Mouse (Mus musculus): ENCODE data around the gene Cela2a. TPM values are rescaled to one million over a fixed set of nuclear protein-coding genes. Genes with fewer than 3 reads are reported as not detected.

Gene Cela2a
- polyA plus RNA-seq, 1 experiment from 2014 or later = 131 TPM

DNA sequence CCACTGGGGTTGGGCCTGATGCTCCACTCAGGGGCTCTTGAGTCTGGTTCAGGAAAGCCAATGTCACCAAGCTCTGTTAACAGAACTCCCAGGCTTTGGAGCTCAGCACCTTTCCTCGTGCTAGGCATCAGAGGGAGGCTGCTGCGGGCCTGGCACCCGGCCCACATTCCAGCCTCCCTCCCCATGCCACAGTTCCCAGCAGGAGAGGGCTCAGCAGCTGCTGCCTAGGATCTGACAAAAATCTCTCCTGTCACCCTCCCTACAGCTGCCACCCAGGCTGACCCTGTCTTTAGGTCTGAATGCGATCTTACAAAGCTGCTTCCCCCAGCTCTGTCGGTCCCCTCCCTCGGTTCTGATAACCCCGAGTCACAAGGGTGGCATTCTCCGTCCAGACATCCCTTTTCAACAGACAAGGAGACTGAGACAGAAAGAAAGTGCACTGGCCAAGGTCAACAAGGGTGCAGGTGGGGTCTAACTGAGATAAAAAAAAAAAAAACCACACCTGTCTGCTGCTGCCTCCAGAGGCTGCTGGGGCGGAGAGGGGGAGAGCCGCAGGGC, 41.1 kb upstream of the Cela2a start:
- Histone ChIP-seq H3K4me3 (replicated peaks) (no peak overlapping the region), H3K9ac (no peak overlapping the region), H3K27me3 (replicated peaks) (no peaks in the 10 kb centered on the region), H3K9me3 (no peaks in the 10 kb centered on the region), H3K4me2 (replicated peaks) (peak overlapping the region; percentile 5; the same call in 1 of the 2 replicates), H3K27ac (peak overlapping the region; percentile 61), H3K36me3 (peaks cover 4% of the 10 kb centered on the region; the same call in 1 of the 2 replicates), H3K4me1 (replicated peaks) (peaks cover 70% of the 10 kb centered on the region)
- no peak for ATAC-seq
- WGBS = 34% methylated on average over 10 of the region's 10 CpGs

DNA sequence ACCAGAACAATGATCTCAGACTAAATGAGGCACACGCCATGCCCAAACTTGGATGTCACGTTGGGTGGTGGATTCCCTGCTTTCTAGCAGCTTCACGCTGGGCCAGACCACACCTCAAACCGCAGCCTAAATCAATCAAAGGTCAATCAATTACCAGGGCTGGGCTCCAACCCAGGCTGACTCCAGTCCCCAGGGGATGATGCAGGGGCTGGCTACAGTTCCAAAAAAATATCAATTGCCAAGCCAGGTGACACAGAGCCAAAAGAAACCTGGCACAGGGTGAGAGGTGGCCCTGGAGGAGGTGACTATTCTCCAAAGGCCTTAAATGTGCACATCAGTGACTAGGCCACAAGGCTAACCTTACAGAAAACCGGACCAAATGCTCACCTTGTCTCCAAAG, 39.6 kb upstream of the Cela2a start:
- Histone ChIP-seq H3K27ac (no peak overlapping the region), H3K4me1 (replicated peaks) (peaks cover 61% of the 10 kb centered on the region), H3K9ac (no peak overlapping the region), H3K36me3 (peaks cover 12% of the 10 kb centered on the region; the same call in 1 of the 2 replicates), H3K4me2 (replicated peaks) (no peak overlapping the region), H3K4me3 (replicated peaks) (no peak overlapping the region), H3K9me3 (no peaks in the 10 kb centered on the region), H3K27me3 (replicated peaks) (no peaks in the 10 kb centered on the region)
- no peak for ATAC-seq
- WGBS = 81% methylated on average over 5 of the region's 5 CpGs

DNA sequence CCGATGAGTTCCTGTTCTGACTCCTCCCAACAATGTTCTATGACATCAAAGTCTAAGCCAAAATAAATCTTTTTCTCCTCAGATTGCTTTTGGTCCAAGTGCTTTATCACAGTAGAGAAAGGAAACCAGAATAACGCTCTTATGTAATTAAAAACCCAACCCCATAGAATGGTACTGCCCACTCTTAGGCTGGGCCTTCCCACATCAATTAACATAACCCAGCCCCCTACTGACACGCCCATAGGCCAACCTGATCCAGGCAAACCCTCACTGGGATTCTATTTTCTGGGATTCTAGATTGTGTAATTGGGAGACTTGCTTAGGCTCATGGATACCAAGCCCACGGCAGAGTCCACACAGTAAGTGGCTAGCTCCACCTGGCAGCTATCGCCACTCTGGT, 39.0 kb upstream of the Cela2a start:
- WGBS = 88% methylated on average over 5 of the region's 5 CpGs
- H3K27ac ChIP-seq = no peak overlapping the region
- H3K9me3 ChIP-seq = no peaks in the 10 kb centered on the region
- H3K36me3 ChIP-seq = peaks cover 12% of the 10 kb centered on the region; the same call in 1 of the 2 replicates
- peaks cover 55% of the 10 kb centered on the region for H3K4me1 ChIP-seq (replicated peaks)
- H3K4me2 ChIP-seq (replicated peaks) = no peak overlapping the region
- H3K27me3 ChIP-seq (replicated peaks) = no peaks in the 10 kb centered on the region
- no peak overlapping the region for H3K9ac ChIP-seq
- no peak for ATAC-seq
- no peak overlapping the region for H3K4me3 ChIP-seq (replicated peaks)

DNA sequence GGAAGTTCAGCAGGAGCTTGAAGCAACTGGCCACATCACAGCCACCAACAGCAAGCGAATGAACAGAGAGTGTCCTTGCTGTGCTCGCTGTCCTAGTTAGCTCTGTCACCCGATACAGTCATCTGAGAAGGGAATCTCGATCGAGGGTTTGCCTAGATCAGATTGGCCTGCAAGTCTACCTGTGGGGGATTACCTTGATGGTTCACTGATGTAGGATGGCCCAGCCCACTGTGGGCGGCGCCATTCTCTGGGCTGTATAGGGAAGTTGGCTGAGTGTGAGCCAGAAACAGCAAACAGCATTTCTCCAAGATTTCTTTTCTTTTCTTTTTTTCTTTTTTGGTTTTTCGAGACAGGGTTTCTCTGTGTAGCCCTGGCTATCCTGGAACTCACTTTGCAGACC, 38.5 kb upstream of the Cela2a start:
- H3K9ac ChIP-seq = no peak overlapping the region
- no peaks in the 10 kb centered on the region for H3K9me3 ChIP-seq
- peaks cover 50% of the 10 kb centered on the region for H3K4me1 ChIP-seq (replicated peaks)
- H3K27ac ChIP-seq = no peak overlapping the region
- peaks cover 12% of the 10 kb centered on the region; the same call in 1 of the 2 replicates for H3K36me3 ChIP-seq
- no peak overlapping the region for H3K4me3 ChIP-seq (replicated peaks)
- 96% methylated on average over 8 of the region's 8 CpGs for WGBS
- H3K4me2 ChIP-seq (replicated peaks) = no peak overlapping the region
- ATAC-seq = no peak
- H3K27me3 ChIP-seq (replicated peaks) = no peaks in the 10 kb centered on the region

DNA sequence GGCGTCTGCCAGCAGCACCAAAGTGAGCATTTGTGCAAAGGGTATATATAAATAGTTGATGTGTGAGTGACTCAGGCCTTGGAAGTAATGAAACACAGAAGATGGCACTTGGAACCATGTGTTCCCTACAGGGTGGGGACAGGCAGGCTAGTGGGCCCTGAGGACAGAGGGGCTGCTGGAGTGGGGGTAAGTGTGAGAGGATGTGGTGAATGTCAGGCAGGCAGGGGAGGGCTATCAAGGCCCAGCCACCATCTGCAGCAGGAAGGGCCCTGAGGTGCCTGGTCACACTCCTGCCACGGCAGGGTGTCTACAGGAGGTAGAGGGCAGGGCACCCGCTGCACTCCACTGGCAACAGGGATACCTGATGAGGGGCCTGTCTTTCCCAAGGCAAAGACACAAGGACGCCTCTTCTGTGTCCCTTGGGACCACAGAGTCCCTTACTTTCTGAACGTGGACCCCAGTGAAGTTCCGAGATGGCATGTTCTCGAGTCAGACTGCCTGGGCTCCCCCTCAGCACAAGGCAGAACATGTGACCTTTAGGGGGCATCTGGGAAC, 37.8 kb upstream of the Cela2a start:
- no peak overlapping the region for H3K4me2 ChIP-seq (replicated peaks)
- H3K27ac ChIP-seq = peak overlapping the region; percentile 20
- WGBS = 76% methylated on average over 7 of the region's 7 CpGs
- H3K9me3 ChIP-seq = no peaks in the 10 kb centered on the region
- no peak for ATAC-seq
- no peak overlapping the region for H3K9ac ChIP-seq
- peaks cover 46% of the 10 kb centered on the region for H3K4me1 ChIP-seq (replicated peaks)
- no peaks in the 10 kb centered on the region for H3K27me3 ChIP-seq (replicated peaks)
- H3K36me3 ChIP-seq = peaks cover 13% of the 10 kb centered on the region; the same call in 1 of the 2 replicates
- H3K4me3 ChIP-seq (replicated peaks) = no peak overlapping the region

DNA sequence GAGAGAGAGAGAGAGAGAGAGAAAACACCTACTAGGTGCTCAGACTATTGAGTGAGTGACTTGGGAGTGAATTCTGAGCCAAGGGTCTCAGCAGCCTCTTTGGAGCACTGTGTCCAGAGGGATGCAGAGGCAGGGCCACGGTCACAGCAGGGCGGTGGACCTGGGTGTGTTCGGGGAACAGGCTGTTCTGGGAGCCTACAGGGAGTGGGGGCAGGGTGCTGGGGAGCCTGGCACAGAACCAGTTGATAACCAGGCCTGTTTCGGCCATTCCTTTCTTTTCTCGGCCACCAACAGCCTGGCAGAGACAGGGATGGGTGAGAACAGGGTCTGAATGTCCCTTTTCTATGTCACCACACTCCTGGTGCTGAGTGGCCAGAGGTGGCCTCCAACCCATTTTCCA, 36.9 kb upstream of the Cela2a start:
- no peaks in the 10 kb centered on the region for H3K27me3 ChIP-seq (replicated peaks)
- peaks cover 16% of the 10 kb centered on the region; the same call in 1 of the 2 replicates for H3K36me3 ChIP-seq
- H3K4me3 ChIP-seq (replicated peaks) = no peak overlapping the region
- 86% methylated on average over 5 of the region's 5 CpGs for WGBS
- H3K9me3 ChIP-seq = no peaks in the 10 kb centered on the region
- H3K4me1 ChIP-seq (replicated peaks) = peaks cover 46% of the 10 kb centered on the region
- ATAC-seq = no peak
- H3K9ac ChIP-seq = no peak overlapping the region
- 0 out of 2 replicates have a peak overlapping the region, but pooled peaks have one; percentile 22 for H3K27ac ChIP-seq
- H3K4me2 ChIP-seq (replicated peaks) = no peak overlapping the region

DNA sequence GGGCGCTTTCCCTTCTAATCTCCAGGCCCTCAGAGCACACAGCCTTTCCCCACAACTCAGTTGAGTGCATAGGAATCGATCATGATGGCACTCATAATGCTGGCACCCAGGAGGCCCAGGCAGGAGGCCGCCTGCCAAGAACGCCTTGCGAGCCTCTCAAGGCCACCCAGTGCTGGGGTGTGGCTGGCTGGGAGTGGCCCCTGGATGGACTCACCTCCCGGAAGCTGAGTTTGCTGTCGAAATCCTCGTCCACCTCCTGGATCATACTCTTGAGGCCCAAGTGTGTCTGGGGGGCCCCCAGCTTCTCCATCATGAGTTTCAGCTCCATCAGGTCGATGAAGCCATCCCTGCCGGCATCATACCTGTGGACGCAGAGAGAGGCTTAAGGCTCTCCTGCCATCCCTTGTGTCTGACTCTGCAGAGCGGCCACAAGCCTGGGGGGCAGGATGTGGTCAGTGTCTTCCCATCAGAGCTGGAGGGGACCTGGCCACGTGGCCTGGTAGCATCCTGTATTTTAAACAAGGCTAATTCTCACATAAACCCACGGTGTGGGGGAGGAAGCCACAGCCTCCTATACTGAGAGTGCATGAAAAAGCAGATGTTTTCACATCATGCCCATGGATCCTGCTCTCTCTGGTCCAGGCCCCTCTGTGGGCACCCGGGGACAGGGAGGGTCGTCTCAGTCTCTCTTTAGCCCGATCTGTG, 35.8 kb upstream of the Cela2a start:
- H3K9ac ChIP-seq = no peak overlapping the region
- H3K4me3 ChIP-seq (replicated peaks) = no peak overlapping the region
- H3K4me1 ChIP-seq (replicated peaks) = peaks cover 39% of the 10 kb centered on the region
- H3K27me3 ChIP-seq (replicated peaks) = no peaks in the 10 kb centered on the region
- H3K9me3 ChIP-seq = no peaks in the 10 kb centered on the region
- 76% methylated on average over 17 of the region's 17 CpGs for WGBS
- no peak overlapping the region for H3K4me2 ChIP-seq (replicated peaks)
- H3K27ac ChIP-seq = 0 out of 2 replicates have a peak overlapping the region, but pooled peaks have one; percentile 9
- H3K36me3 ChIP-seq = peaks cover 16% of the 10 kb centered on the region; the same call in 1 of the 2 replicates
- no peak for ATAC-seq

DNA sequence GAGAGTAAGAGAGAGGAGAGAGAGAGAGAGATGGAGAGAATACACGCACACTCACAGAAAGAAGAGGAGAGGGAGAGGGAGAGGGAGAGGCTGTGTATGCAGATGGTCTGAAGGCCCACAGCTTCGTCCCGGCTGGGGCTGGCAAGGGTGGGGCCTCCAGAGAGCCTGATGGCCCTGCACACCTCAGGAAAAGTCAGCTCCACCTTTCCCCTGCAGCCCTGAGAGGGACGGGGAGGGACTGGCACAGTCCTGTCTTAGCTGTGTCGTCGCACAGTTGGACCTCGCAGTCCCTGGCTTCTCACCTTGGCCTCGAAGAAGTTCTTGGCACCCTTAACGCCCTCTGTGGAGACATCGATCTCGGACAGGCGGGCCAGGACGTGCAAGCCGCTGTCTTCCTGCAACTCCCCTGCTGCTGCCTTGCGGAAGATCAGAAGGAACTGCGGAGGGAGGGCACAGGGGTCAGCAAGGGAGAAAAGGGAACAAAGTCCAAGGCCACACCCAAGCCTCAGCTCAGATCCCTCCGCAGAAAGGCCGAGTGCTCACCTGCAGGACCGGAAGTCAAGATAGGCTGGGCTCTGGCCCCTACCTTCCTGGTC, 34.4 kb upstream of the Cela2a start:
- no peak overlapping the region for H3K9ac ChIP-seq
- 54% methylated on average over 19 of the region's 19 CpGs for WGBS
- no peaks in the 10 kb centered on the region for H3K27me3 ChIP-seq (replicated peaks)
- no peaks in the 10 kb centered on the region for H3K9me3 ChIP-seq
- 0 out of 2 replicates have a peak overlapping the region, but pooled peaks have one; percentile 1 for H3K4me2 ChIP-seq (replicated peaks)
- H3K36me3 ChIP-seq = peaks cover 13% of the 10 kb centered on the region; the same call in 1 of the 2 replicates
- ATAC-seq = peak; percentile 63
- no peak overlapping the region for H3K4me3 ChIP-seq (replicated peaks)
- peak overlapping the region; percentile 19 for H3K27ac ChIP-seq
- H3K4me1 ChIP-seq (replicated peaks) = peaks cover 30% of the 10 kb centered on the region

DNA sequence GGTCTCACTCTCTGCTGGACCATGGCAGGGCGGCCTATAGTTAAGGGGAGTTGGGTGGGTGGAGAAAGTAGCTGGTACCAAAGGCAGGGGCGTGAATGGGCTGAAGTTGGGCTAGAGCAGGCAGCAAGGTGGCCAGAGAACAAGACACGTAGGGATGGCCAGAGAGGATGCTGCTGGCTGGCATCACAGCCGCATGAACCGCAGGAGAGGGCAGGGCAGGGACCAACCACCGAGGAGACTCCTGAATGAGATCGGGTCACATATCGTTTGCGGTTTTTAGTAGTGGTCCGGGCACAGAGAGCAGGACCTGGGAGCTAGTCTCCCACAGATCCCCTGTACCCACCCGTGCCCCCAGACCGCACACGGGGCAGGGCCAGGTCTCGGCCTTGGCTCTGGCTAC, 33.4 kb upstream of the Cela2a start:
- H3K4me1 ChIP-seq (replicated peaks) = peaks cover 28% of the 10 kb centered on the region
- H3K9me3 ChIP-seq = no peaks in the 10 kb centered on the region
- no peak overlapping the region for H3K4me2 ChIP-seq (replicated peaks)
- H3K27ac ChIP-seq = no peak overlapping the region
- 94% methylated on average over 14 of the region's 14 CpGs for WGBS
- no peak overlapping the region for H3K4me3 ChIP-seq (replicated peaks)
- H3K9ac ChIP-seq = no peak overlapping the region
- no peaks in the 10 kb centered on the region for H3K27me3 ChIP-seq (replicated peaks)
- peaks cover 13% of the 10 kb centered on the region; the same call in 1 of the 2 replicates for H3K36me3 ChIP-seq
- ATAC-seq = no peak

DNA sequence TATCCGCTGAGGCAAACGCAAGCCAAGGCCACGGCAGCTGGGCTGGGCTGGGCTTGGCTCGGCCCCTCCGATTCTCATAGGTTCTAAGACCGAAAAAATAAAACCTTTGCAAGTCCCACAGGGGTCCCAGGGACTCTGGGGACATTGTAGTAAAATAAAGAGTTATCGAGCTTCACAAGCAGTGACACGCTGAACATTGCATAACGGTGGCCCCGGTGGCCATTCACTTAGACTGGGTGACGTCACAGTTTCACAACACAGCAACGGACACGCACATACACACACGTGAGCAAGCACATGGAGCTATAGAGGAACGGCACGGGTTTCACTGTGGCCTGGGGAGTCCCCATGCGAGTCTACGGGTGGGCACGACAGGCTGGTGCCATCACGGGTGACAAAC, 32.5 kb upstream of the Cela2a start:
- H3K4me1 ChIP-seq (replicated peaks) = peaks cover 22% of the 10 kb centered on the region
- no peaks in the 10 kb centered on the region for H3K9me3 ChIP-seq
- WGBS = 65% methylated on average over 20 of the region's 20 CpGs
- no peaks in the 10 kb centered on the region for H3K27me3 ChIP-seq (replicated peaks)
- 0 out of 2 replicates have a peak overlapping the region, but pooled peaks have one; percentile 13 for H3K27ac ChIP-seq
- no peak for ATAC-seq
- no peak overlapping the region for H3K4me3 ChIP-seq (replicated peaks)
- no peak overlapping the region for H3K9ac ChIP-seq
- peaks cover 13% of the 10 kb centered on the region; the same call in 1 of the 2 replicates for H3K36me3 ChIP-seq
- H3K4me2 ChIP-seq (replicated peaks) = no peak overlapping the region

DNA sequence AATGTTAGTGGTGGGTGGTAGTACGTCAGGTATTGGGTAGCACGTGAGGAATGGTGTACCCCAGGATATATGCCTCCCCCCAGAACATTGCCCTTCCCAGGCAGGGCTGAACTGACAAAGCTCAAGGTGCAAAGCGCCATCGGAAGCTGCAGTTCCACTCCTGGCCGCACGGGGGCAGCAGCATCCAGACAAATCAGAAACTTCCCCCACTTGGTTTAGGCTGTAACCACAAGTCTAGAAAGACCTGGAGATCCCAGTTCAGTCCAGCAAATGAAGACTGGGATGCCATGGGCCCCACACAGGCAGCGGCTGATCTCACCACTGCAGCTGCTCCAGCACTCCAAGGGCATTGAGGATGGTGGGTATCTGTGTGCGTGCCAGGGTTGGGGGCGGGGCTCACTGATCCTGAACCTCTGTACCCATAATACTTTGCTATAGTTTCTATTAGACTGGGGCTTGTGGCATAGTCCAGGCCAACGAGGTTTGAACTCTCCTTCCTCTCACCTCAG, 31.5 kb upstream of the Cela2a start:
- no peak overlapping the region for H3K4me2 ChIP-seq (replicated peaks)
- peaks cover 15% of the 10 kb centered on the region; the same call in 1 of the 2 replicates for H3K4me1 ChIP-seq (replicated peaks)
- no peaks in the 10 kb centered on the region for H3K27me3 ChIP-seq (replicated peaks)
- no peak overlapping the region for H3K9ac ChIP-seq
- peak; percentile 61 for ATAC-seq
- H3K27ac ChIP-seq = peak overlapping the region; percentile 51; the same call in 1 of the 2 replicates
- H3K36me3 ChIP-seq = peaks cover 13% of the 10 kb centered on the region; the same call in 1 of the 2 replicates
- H3K9me3 ChIP-seq = no peaks in the 10 kb centered on the region
- H3K4me3 ChIP-seq (replicated peaks) = no peak overlapping the region
- 19% methylated on average over 10 of the region's 10 CpGs for whole genome bisulfite sequencing

DNA sequence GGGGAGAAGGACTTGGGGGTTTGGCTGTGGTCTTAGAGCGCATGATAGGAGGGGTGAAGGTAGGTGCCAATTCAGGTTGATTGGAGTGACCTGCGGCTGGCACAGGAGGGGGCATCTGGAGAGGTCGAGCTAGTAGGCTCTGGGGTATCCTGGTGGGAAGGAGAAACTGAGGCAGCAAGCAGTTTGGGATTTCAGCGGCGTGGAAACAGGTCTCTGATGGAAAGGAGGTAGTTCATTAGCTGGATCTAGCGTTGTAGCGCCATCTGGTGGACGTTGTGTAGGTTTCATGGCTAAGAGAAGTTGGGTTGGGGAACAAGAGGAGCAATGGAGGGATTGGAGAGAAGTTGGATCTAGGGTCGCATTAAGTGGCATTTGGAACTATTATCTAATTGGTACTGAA, 27.5 kb upstream of the Cela2a start:
- Histone ChIP-seq H3K4me3 (replicated peaks) (no peak overlapping the region), H3K4me1 (replicated peaks) (peaks cover 7% of the 10 kb centered on the region; the same call in 1 of the 2 replicates), H3K27ac (no peak overlapping the region), H3K27me3 (replicated peaks) (no peaks in the 10 kb centered on the region), H3K4me2 (replicated peaks) (no peak overlapping the region), H3K9ac (no peak overlapping the region), H3K36me3 (no peaks in the 10 kb centered on the region), H3K9me3 (no peaks in the 10 kb centered on the region)
- no peak for ATAC-seq
- 78% methylated on average over 9 of the region's 9 CpGs for WGBS

All from intestine, embryonic 15.5 days (tissue).